Mouse (Mus musculus) erythroblast, embryonic 14.5 days (primary cell): ENCODE data around the gene Ric3.

Experiments
- GATA1 ChIP-seq: IDR thresholded peaks from 2 replicates; pipeline ENCODE4 v1.6.1; 2012; ENCODE audit warnings: low read length, inconsistent platforms, mixed read lengths
- TAL1 ChIP-seq: IDR thresholded peaks from 3 replicates; pipeline ENCODE4 v1.6.1; 2012; ENCODE audit warnings: low read length, inconsistent platforms, mixed read lengths

DNA sequence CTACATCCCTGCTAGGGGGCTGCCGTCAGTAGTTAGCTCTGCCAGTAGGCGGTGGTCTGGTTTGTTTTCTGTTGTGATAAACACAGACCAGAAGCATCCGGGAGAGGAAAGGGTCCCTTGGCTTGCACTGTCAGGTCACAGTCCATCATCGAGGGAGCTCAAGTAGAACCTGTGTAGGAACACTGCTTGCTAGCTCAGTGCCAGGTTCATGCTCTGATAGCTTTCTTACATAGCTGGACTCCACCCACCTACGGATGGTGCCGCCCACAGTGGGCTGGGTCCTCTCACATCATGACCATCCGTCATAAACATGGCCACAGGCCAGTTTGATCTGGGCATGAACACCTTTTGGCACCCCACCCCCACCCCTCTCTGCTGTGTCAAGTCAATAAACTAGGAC, 57.4 kb downstream of the Ric3 start:
- no peak for TF ChIP-seq TAL1
- TF ChIP-seq GATA1 = no peak
